Mouse (Mus musculus): Measurements from ENCODE around the gene Me1. TPM values are rescaled to one million over a fixed set of nuclear protein-coding genes. Genes with fewer than 3 reads are reported as not detected.

The Me1 gene
- polyA plus RNA-seq, 1 experiment from 2014 or later: 51.1 TPM

GRCm38 (mm10) chr9:86629379-86629778 is 66.4 kb downstream of the Me1 start:
- Histone ChIP-seq H3K9ac (no peak overlapping the region), H3K4me2 (no peak overlapping the region), H3K4me3 (no peak overlapping the region), H3K27ac (ENCODE audit: poor library complexity, severe bottlenecking) (no peak overlapping the region), H3K27me3 (replicated peaks) (no peaks in the 10 kb centered on the region), H3K9me3 (replicated peaks) (no peaks in the 10 kb centered on the region), H3K36me3 (peaks cover 3% of the 10 kb centered on the region; the same call in 1 of the 2 replicates), H3K4me1 (replicated peaks) (peaks cover 29% of the 10 kb centered on the region)
- no peak for ATAC-seq (ENCODE audit: insufficient number of reproducible peaks, low FRiP score)
- WGBS: 60% methylated on average over 6 of the region's 6 CpGs

- Histone ChIP-seq H3K9me3 (replicated peaks) (no peaks in the 10 kb centered on the region), H3K27ac (ENCODE audit: poor library complexity, severe bottlenecking) (no peak overlapping the region), H3K36me3 (peaks cover 3% of the 10 kb centered on the region; the same call in 1 of the 2 replicates), H3K9ac (no peak overlapping the region), H3K4me1 (replicated peaks) (peaks cover 29% of the 10 kb centered on the region), H3K4me3 (no peak overlapping the region), H3K27me3 (replicated peaks) (no peaks in the 10 kb centered on the region), H3K4me2 (no peak overlapping the region)
- no peak for ATAC-seq (ENCODE audit: insufficient number of reproducible peaks, low FRiP score)
- 83% methylated on average over 10 of the region's 10 CpGs for WGBS
Measured at GRCm38 (mm10) chr9:86627745-86628496, 67.8 kb downstream of the Me1 start.

- WGBS: 73% methylated on average over 3 of the region's 3 CpGs
Measured at GRCm38 (mm10) chr9:86626906-86627305, 68.8 kb downstream of the Me1 start.

GRCm38 (mm10) chr9:86624781-86625180 is 71.0 kb downstream of the Me1 start:
- Histone ChIP-seq H3K9me3 (replicated peaks) (no peaks in the 10 kb centered on the region), H3K36me3 (no peaks in the 10 kb centered on the region), H3K4me2 (no peak overlapping the region), H3K9ac (no peak overlapping the region), H3K27me3 (replicated peaks) (no peaks in the 10 kb centered on the region), H3K27ac (ENCODE audit: poor library complexity, severe bottlenecking) (no peak overlapping the region), H3K4me3 (no peak overlapping the region), H3K4me1 (replicated peaks) (peaks cover 18% of the 10 kb centered on the region; the same call in 1 of the 2 replicates)
- WGBS: 87% methylated on average over 6 of the region's 6 CpGs
- no peak for ATAC-seq (ENCODE audit: insufficient number of reproducible peaks, low FRiP score)

More at GRCm38 (mm10) chr9:86626906-86627305, 68.8 kb downstream of the Me1 start:
- Histone ChIP-seq H3K4me1 (replicated peaks) (peaks cover 29% of the 10 kb centered on the region), H3K9ac (no peak overlapping the region), H3K36me3 (no peaks in the 10 kb centered on the region), H3K4me2 (no peak overlapping the region), H3K9me3 (replicated peaks) (no peaks in the 10 kb centered on the region), H3K27me3 (replicated peaks) (no peaks in the 10 kb centered on the region), H3K27ac (ENCODE audit: poor library complexity, severe bottlenecking) (no peak overlapping the region), H3K4me3 (no peak overlapping the region)
- no peak for ATAC-seq (ENCODE audit: insufficient number of reproducible peaks, low FRiP score)

- Histone ChIP-seq H3K9me3 (replicated peaks) (no peaks in the 10 kb centered on the region), H3K9ac (no peak overlapping the region), H3K27ac (ENCODE audit: poor library complexity, severe bottlenecking) (no peak overlapping the region), H3K4me1 (replicated peaks) (peaks cover 17% of the 10 kb centered on the region; the same call in 1 of the 2 replicates), H3K4me3 (no peak overlapping the region), H3K4me2 (no peak overlapping the region), H3K36me3 (no peaks in the 10 kb centered on the region), H3K27me3 (replicated peaks) (no peaks in the 10 kb centered on the region)
- ATAC-seq (ENCODE audit: insufficient number of reproducible peaks, low FRiP score): no peak
- WGBS: 86% methylated on average over 12 of the region's 12 CpGs
Measured at GRCm38 (mm10) chr9:86624039-86624438, 71.7 kb downstream of the Me1 start.

- Histone ChIP-seq H3K36me3 (no peaks in the 10 kb centered on the region), H3K4me1 (replicated peaks) (peaks cover 19% of the 10 kb centered on the region), H3K9me3 (replicated peaks) (no peaks in the 10 kb centered on the region), H3K4me3 (no peak overlapping the region), H3K9ac (no peak overlapping the region), H3K4me2 (no peak overlapping the region), H3K27me3 (replicated peaks) (no peaks in the 10 kb centered on the region), H3K27ac (ENCODE audit: poor library complexity, severe bottlenecking) (no peak overlapping the region)
- ATAC-seq (ENCODE audit: insufficient number of reproducible peaks, low FRiP score): no peak
- WGBS: 85% methylated on average over 2 of the region's 2 CpGs
Measured at GRCm38 (mm10) chr9:86622062-86622461, 73.7 kb downstream of the Me1 start.

GRCm38 (mm10) chr9:86619341-86620139 is 76.2 kb downstream of the Me1 start:
- Histone ChIP-seq H3K27me3 (replicated peaks) (no peaks in the 10 kb centered on the region), H3K36me3 (0 out of 2 replicates have a peak, but pooled peaks cover under 1% of the 10 kb centered on the region), H3K9me3 (replicated peaks) (no peaks in the 10 kb centered on the region), H3K4me3 (no peak overlapping the region), H3K4me1 (replicated peaks) (peaks cover 14% of the 10 kb centered on the region), H3K4me2 (no peak overlapping the region), H3K9ac (no peak overlapping the region), H3K27ac (ENCODE audit: poor library complexity, severe bottlenecking) (no peak overlapping the region)
- no peak for ATAC-seq (ENCODE audit: insufficient number of reproducible peaks, low FRiP score)
- WGBS: 70% methylated on average over 10 of the region's 10 CpGs

- H3K4me2 ChIP-seq: no peak overlapping the region
- no peaks in the 10 kb centered on the region for H3K27me3 ChIP-seq (replicated peaks)
- H3K4me1 ChIP-seq (replicated peaks): peaks cover 14% of the 10 kb centered on the region
- H3K4me3 ChIP-seq: no peak overlapping the region
- WGBS: 54% methylated on average over 7 of the region's 7 CpGs
- no peak overlapping the region for H3K9ac ChIP-seq
- H3K9me3 ChIP-seq (replicated peaks): no peaks in the 10 kb centered on the region
- no peak for ATAC-seq (ENCODE audit: insufficient number of reproducible peaks, low FRiP score)
- 0 out of 2 replicates have a peak, but pooled peaks cover 2% of the 10 kb centered on the region for H3K36me3 ChIP-seq
- H3K27ac ChIP-seq (ENCODE audit: poor library complexity, severe bottlenecking): 0 out of 2 replicates have a peak overlapping the region, but pooled peaks have one; percentile 28
Measured at GRCm38 (mm10) chr9:86617837-86618492, 77.8 kb downstream of the Me1 start.

GRCm38 (mm10) chr9:86615765-86616164 is 80.0 kb downstream of the Me1 start:
- Histone ChIP-seq H3K36me3 (peaks cover 10% of the 10 kb centered on the region), H3K27me3 (replicated peaks) (no peaks in the 10 kb centered on the region), H3K9ac (no peak overlapping the region), H3K27ac (ENCODE audit: poor library complexity, severe bottlenecking) (no peak overlapping the region), H3K9me3 (replicated peaks) (no peaks in the 10 kb centered on the region), H3K4me2 (no peak overlapping the region), H3K4me1 (replicated peaks) (peaks cover 14% of the 10 kb centered on the region), H3K4me3 (no peak overlapping the region)
- 68% methylated on average over 1 of the region's 1 CpGs for WGBS
- no peak for ATAC-seq (ENCODE audit: insufficient number of reproducible peaks, low FRiP score)

GRCm38 (mm10) chr9:86612091-86612490 is 83.7 kb downstream of the Me1 start:
- Histone ChIP-seq H3K4me2 (no peak overlapping the region), H3K4me1 (replicated peaks) (peaks cover 3% of the 10 kb centered on the region), H3K27ac (ENCODE audit: poor library complexity, severe bottlenecking) (no peak overlapping the region), H3K4me3 (no peak overlapping the region), H3K27me3 (replicated peaks) (no peaks in the 10 kb centered on the region), H3K9ac (no peak overlapping the region), H3K36me3 (peaks cover 17% of the 10 kb centered on the region), H3K9me3 (replicated peaks) (no peaks in the 10 kb centered on the region)
- WGBS: 91% methylated on average over 4 of the region's 4 CpGs
- ATAC-seq (ENCODE audit: insufficient number of reproducible peaks, low FRiP score): no peak

GRCm38 (mm10) chr9:86605776-86606175 is 90.0 kb downstream of the Me1 start:
- ATAC-seq (ENCODE audit: insufficient number of reproducible peaks, low FRiP score): no peak

More at GRCm38 (mm10) chr9:86605776-86606175, 90.0 kb downstream of the Me1 start:
- H3K9me3 ChIP-seq (replicated peaks): no peaks in the 10 kb centered on the region
- no peak overlapping the region for H3K27ac ChIP-seq (ENCODE audit: poor library complexity, severe bottlenecking)
- peaks cover 8% of the 10 kb centered on the region for H3K4me1 ChIP-seq (replicated peaks)
- H3K27me3 ChIP-seq (replicated peaks): no peaks in the 10 kb centered on the region
- H3K4me2 ChIP-seq: no peak overlapping the region
- peaks cover 6% of the 10 kb centered on the region; the same call in 1 of the 2 replicates for H3K36me3 ChIP-seq
- no peak overlapping the region for H3K9ac ChIP-seq
- WGBS: 83% methylated on average over 6 of the region's 6 CpGs
- no peak overlapping the region for H3K4me3 ChIP-seq
